Mouse (Mus musculus) thymus, adult 2 months (tissue): ENCODE measurements around the gene Egfr. TPM values are rescaled to one million over a fixed set of nuclear protein-coding genes. Genes with fewer than 3 reads are reported as not detected.

Experiments used
- DNase-seq: peaks from one replicate; pipeline ENCODE4 v3.0.0; 2021
- H3K27ac ChIP-seq: fragments of 200-500 bp; 2 replicates; pipeline ENCODE4 v1.5.1; 2012; ENCODE audit warnings: low read length, control low read depth; ENCODE audit not compliant: control insufficient read depth, insufficient read depth
- H3K27me3 ChIP-seq: fragments of 200-500 bp; 2 replicates; pipeline ENCODE4 v1.6.1; 2012; ENCODE audit warnings: mild to moderate bottlenecking, low read length, moderate library complexity, mixed read lengths; ENCODE audit not compliant: control insufficient read depth, insufficient read depth
- H3K36me3 ChIP-seq: fragments of 200-500 bp; 2 replicates; pipeline ENCODE4 v1.6.1; 2012; ENCODE audit warnings: mild to moderate bottlenecking, low read length, moderate library complexity; ENCODE audit not compliant: control insufficient read depth, insufficient read depth
- H3K4me1 ChIP-seq: fragments of 200-500 bp; replicated peaks from 2 replicates; pipeline ENCODE4 v1.6.1; 2012; ENCODE audit warnings: low read length; ENCODE audit not compliant: control insufficient read depth, insufficient read depth
- H3K4me3 ChIP-seq: fragments of 200-500 bp; 2 replicates; pipeline ENCODE4 v1.5.1; 2012; ENCODE audit warnings: mild to moderate bottlenecking, low read length, control low read depth, moderate library complexity; ENCODE audit not compliant: control insufficient read depth, insufficient read depth
- CTCF ChIP-seq: fragments of 200-500 bp; IDR thresholded peaks from 2 replicates; pipeline ENCODE4 v1.5.1; 2012; ENCODE audit warnings: mild to moderate bottlenecking, control low read depth, low read length, moderate library complexity, borderline replicate concordance; ENCODE audit not compliant: control insufficient read depth, poor library complexity, insufficient read depth; ENCODE audit errors: extremely low read depth
- POLR2A ChIP-seq: fragments of 200-500 bp; IDR thresholded peaks from 2 replicates; pipeline ENCODE4 v1.6.1; 2012; ENCODE audit warnings: mild to moderate bottlenecking, low read length, control low read depth, moderate library complexity; ENCODE audit not compliant: control insufficient read depth, poor library complexity, insufficient read depth; ENCODE audit errors: extremely low read depth
- WGBS: fragments of 180-500 bp; shearing (Covaris S2); methylation state at CpG from one replicate; pipeline ENCODE4 v1.1.7; 2018; 5-methylcytosine and 5-hydroxymethylcytosine counted together
- polyA plus RNA-seq: library from polyadenylated mRNA; depleted of rRNA; stranded (reverse); fragments of >200 nt; gene quantifications from 2 replicates; pipeline ENCODE4 v1.2.3, GENCODE M21; 2012

Gene Egfr
- polyA plus RNA-seq, 1 experiment: 17.4 TPM

- TF ChIP-seq POLR2A (no peak), CTCF (no peak)
- no peak overlapping the region for H3K27ac ChIP-seq
- no peaks in the 10 kb centered on the region for H3K36me3 ChIP-seq
- no peaks in the 10 kb centered on the region for H3K4me1 ChIP-seq
- WGBS: 90% methylated on average over 8 of the region's 8 CpGs
- H3K27me3 ChIP-seq: no peaks in the 10 kb centered on the region
- no peak overlapping the region for H3K4me3 ChIP-seq
- no peak for DNase-seq
Observed at GRCm38 (mm10) chr11:16904302-16905011, 152.5 kb downstream of the Egfr start.

GRCm38 (mm10) chr11:16905012-16905332, 153.0 kb downstream of the Egfr start:
- no peaks in the 10 kb centered on the region for H3K4me1 ChIP-seq
- H3K36me3 ChIP-seq: no peaks in the 10 kb centered on the region
- H3K27me3 ChIP-seq: no peaks in the 10 kb centered on the region
- H3K4me3 ChIP-seq: no peak overlapping the region
- no peak overlapping the region for H3K27ac ChIP-seq
- no peak for TF ChIP-seq CTCF
- TF ChIP-seq POLR2A: no peak
- no peak for DNase-seq
- 83% methylated on average over 3 of the region's 3 CpGs for WGBS

- TF ChIP-seq CTCF (no peak), POLR2A (no peak)
- H3K36me3 ChIP-seq: no peaks in the 10 kb centered on the region
- no peaks in the 10 kb centered on the region for H3K27me3 ChIP-seq
- H3K4me3 ChIP-seq: no peak overlapping the region
- no peak for DNase-seq
- H3K27ac ChIP-seq: no peak overlapping the region
- no peaks in the 10 kb centered on the region for H3K4me1 ChIP-seq
- WGBS: 93% methylated on average over 2 of the region's 2 CpGs
Observed at GRCm38 (mm10) chr11:16906530-16906929, 154.5 kb downstream of the Egfr start.

- H3K27ac ChIP-seq: no peak overlapping the region
- no peak overlapping the region for H3K4me3 ChIP-seq
- no peaks in the 10 kb centered on the region for H3K4me1 ChIP-seq
- no peaks in the 10 kb centered on the region for H3K27me3 ChIP-seq
- no peak for DNase-seq
- WGBS: 82% methylated on average over 1 of the region's 1 CpGs
- H3K36me3 ChIP-seq: no peaks in the 10 kb centered on the region
- TF ChIP-seq CTCF (no peak), POLR2A (no peak)
Observed at GRCm38 (mm10) chr11:16907517-16908129, 155.6 kb downstream of the Egfr start.

- Histone ChIP-seq H3K36me3 (no peaks in the 10 kb centered on the region), H3K27ac (no peak overlapping the region), H3K4me3 (no peak overlapping the region), H3K27me3 (no peaks in the 10 kb centered on the region), H3K4me1 (no peaks in the 10 kb centered on the region)
- TF ChIP-seq POLR2A (no peak), CTCF (no peak)
- DNase-seq: no peak
- 94% methylated on average over 3 of the region's 3 CpGs for WGBS
Observed at GRCm38 (mm10) chr11:16914756-16915155, 162.8 kb downstream of the Egfr start.

GRCm38 (mm10) chr11:16915850-16916249, 163.8 kb downstream of the Egfr start:
- TF ChIP-seq CTCF: no peak
- TF ChIP-seq POLR2A: no peak
- Histone ChIP-seq H3K27me3 (no peaks in the 10 kb centered on the region), H3K4me1 (no peaks in the 10 kb centered on the region), H3K27ac (no peak overlapping the region), H3K4me3 (no peak overlapping the region), H3K36me3 (no peaks in the 10 kb centered on the region)
- DNase-seq: no peak
- WGBS: 93% methylated on average over 5 of the region's 5 CpGs

- no peaks in the 10 kb centered on the region for H3K36me3 ChIP-seq
- H3K4me1 ChIP-seq: no peaks in the 10 kb centered on the region
- H3K4me3 ChIP-seq: no peak overlapping the region
- no peaks in the 10 kb centered on the region for H3K27me3 ChIP-seq
- no peak for DNase-seq
- no peak for TF ChIP-seq POLR2A
- no peak for TF ChIP-seq CTCF
- H3K27ac ChIP-seq: no peak overlapping the region
- WGBS: 95% methylated on average over 2 of the region's 2 CpGs
Observed at GRCm38 (mm10) chr11:16917512-16917911, 165.5 kb downstream of the Egfr start.
